Mouse (Mus musculus): ENCODE results near the gene Rgs13. TPM values are rescaled to one million over a fixed set of nuclear protein-coding genes. Genes with fewer than 3 reads are reported as not detected.

Gene Rgs13
- not detected in 2 replicates for polyA plus RNA-seq (2016; fragmentation: Nextera tagmentation; extraction: Ambion mirVana)

GRCm38 (mm10) chr1:144177166-144177565 is at the start of gene Rgs13:
Rgs13 (minus strand) TSS chr1:144177372.
- no peaks in the 10 kb centered on the region for H3K27me3 ChIP-seq (ENCODE audit: insufficient read depth, poor library complexity, severe bottlenecking)
- WGBS = 79% methylated on average over 5 of the region's 5 CpGs

GRCm38 (mm10) chr1:144215230-144215629 is 38.1 kb upstream of the Rgs13 start:
- Histone ChIP-seq H3K9me3 (no peaks in the 10 kb centered on the region), H3K27ac (no peak overlapping the region)

More at GRCm38 (mm10) chr1:144177166-144177565, at the start of gene Rgs13:
- Histone ChIP-seq H3K36me3 (no peaks in the 10 kb centered on the region), H3K27ac (no peak within 1 kb of the TSS), H3K4me3 (no peak within 1 kb of the TSS), H3K4me1 (no peaks in the 10 kb centered on the region), H3K9me3 (no peaks in the 10 kb centered on the region)
- DNase-seq (ENCODE audit: low spot score) = no peak

GRCm38 (mm10) chr1:144210912-144211311 is 33.7 kb upstream of the Rgs13 start:
- 64% methylated on average over 3 of the region's 3 CpGs for WGBS

More at GRCm38 (mm10) chr1:144215230-144215629, 38.1 kb upstream of the Rgs13 start:
- Histone ChIP-seq H3K36me3 (no peaks in the 10 kb centered on the region), H3K4me3 (no peak overlapping the region), H3K4me1 (no peaks in the 10 kb centered on the region), H3K27me3 (ENCODE audit: insufficient read depth, poor library complexity, severe bottlenecking) (no peaks in the 10 kb centered on the region)
- no peak for DNase-seq (ENCODE audit: low spot score)

GRCm38 (mm10) chr1:144206281-144207061 is 29.3 kb upstream of the Rgs13 start:
- H3K4me1 ChIP-seq = no peaks in the 10 kb centered on the region
- H3K27me3 ChIP-seq (ENCODE audit: insufficient read depth, poor library complexity, severe bottlenecking) = no peaks in the 10 kb centered on the region
- H3K9me3 ChIP-seq = no peaks in the 10 kb centered on the region
- 70% methylated on average over 7 of the region's 7 CpGs for WGBS
- H3K36me3 ChIP-seq = no peaks in the 10 kb centered on the region
- no peak overlapping the region for H3K27ac ChIP-seq
- DNase-seq (ENCODE audit: low spot score) = no peak
- H3K4me3 ChIP-seq = no peak overlapping the region

More at GRCm38 (mm10) chr1:144210912-144211311, 33.7 kb upstream of the Rgs13 start:
- DNase-seq (ENCODE audit: low spot score) = no peak
- no peaks in the 10 kb centered on the region for H3K9me3 ChIP-seq
- H3K4me1 ChIP-seq = no peaks in the 10 kb centered on the region
- H3K27me3 ChIP-seq (ENCODE audit: insufficient read depth, poor library complexity, severe bottlenecking) = no peaks in the 10 kb centered on the region
- H3K36me3 ChIP-seq = no peaks in the 10 kb centered on the region
- no peak overlapping the region for H3K4me3 ChIP-seq
- H3K27ac ChIP-seq = no peak overlapping the region

GRCm38 (mm10) chr1:144204766-144205165 is 27.6 kb upstream of the Rgs13 start:
- no peak for DNase-seq (ENCODE audit: low spot score)
- no peaks in the 10 kb centered on the region for H3K4me1 ChIP-seq

GRCm38 (mm10) chr1:144202939-144203338 is 25.8 kb upstream of the Rgs13 start:
- H3K27ac ChIP-seq = no peak overlapping the region
- no peaks in the 10 kb centered on the region for H3K4me1 ChIP-seq
- no peak overlapping the region for H3K4me3 ChIP-seq
- H3K36me3 ChIP-seq = no peaks in the 10 kb centered on the region
- no peak for DNase-seq (ENCODE audit: low spot score)
- no peaks in the 10 kb centered on the region for H3K27me3 ChIP-seq (ENCODE audit: insufficient read depth, poor library complexity, severe bottlenecking)
- no peaks in the 10 kb centered on the region for H3K9me3 ChIP-seq
- WGBS = 79% methylated on average over 4 of the region's 4 CpGs

More at GRCm38 (mm10) chr1:144204766-144205165, 27.6 kb upstream of the Rgs13 start:
- no peak overlapping the region for H3K4me3 ChIP-seq
- H3K9me3 ChIP-seq = no peaks in the 10 kb centered on the region
- H3K27me3 ChIP-seq (ENCODE audit: insufficient read depth, poor library complexity, severe bottlenecking) = no peaks in the 10 kb centered on the region
- no peak overlapping the region for H3K27ac ChIP-seq
- H3K36me3 ChIP-seq = no peaks in the 10 kb centered on the region
- 83% methylated on average over 2 of the region's 2 CpGs for WGBS

GRCm38 (mm10) chr1:144200496-144200895 is 23.3 kb upstream of the Rgs13 start:
- Histone ChIP-seq H3K27me3 (ENCODE audit: insufficient read depth, poor library complexity, severe bottlenecking) (no peaks in the 10 kb centered on the region), H3K9me3 (no peaks in the 10 kb centered on the region), H3K36me3 (no peaks in the 10 kb centered on the region), H3K27ac (no peak overlapping the region), H3K4me1 (no peaks in the 10 kb centered on the region), H3K4me3 (no peak overlapping the region)
- no peak for DNase-seq (ENCODE audit: low spot score)
- 64% methylated on average over 2 of the region's 2 CpGs for WGBS

GRCm38 (mm10) chr1:144199538-144199937 is 22.4 kb upstream of the Rgs13 start:
- Histone ChIP-seq H3K36me3 (no peaks in the 10 kb centered on the region), H3K27me3 (ENCODE audit: insufficient read depth, poor library complexity, severe bottlenecking) (no peaks in the 10 kb centered on the region), H3K4me1 (no peaks in the 10 kb centered on the region), H3K27ac (no peak overlapping the region), H3K4me3 (no peak overlapping the region), H3K9me3 (no peaks in the 10 kb centered on the region)
- DNase-seq (ENCODE audit: low spot score) = no peak
- 60% methylated on average over 1 of the region's 1 CpGs for WGBS

- DNase-seq (ENCODE audit: low spot score) = no peak
- H3K4me1 ChIP-seq = no peaks in the 10 kb centered on the region
Measured at GRCm38 (mm10) chr1:144197684-144198083, 20.5 kb upstream of the Rgs13 start.

GRCm38 (mm10) chr1:144186655-144187396 is 9.7 kb upstream of the Rgs13 start:
- no peak overlapping the region for H3K27ac ChIP-seq
- H3K27me3 ChIP-seq (ENCODE audit: insufficient read depth, poor library complexity, severe bottlenecking) = no peaks in the 10 kb centered on the region
- WGBS = 65% methylated on average over 7 of the region's 7 CpGs
- H3K4me1 ChIP-seq = no peaks in the 10 kb centered on the region
- no peak overlapping the region for H3K4me3 ChIP-seq
- H3K36me3 ChIP-seq = no peaks in the 10 kb centered on the region
- DNase-seq (ENCODE audit: low spot score) = no peak
- H3K9me3 ChIP-seq = no peaks in the 10 kb centered on the region

More at GRCm38 (mm10) chr1:144197684-144198083, 20.5 kb upstream of the Rgs13 start:
- Histone ChIP-seq H3K36me3 (no peaks in the 10 kb centered on the region), H3K4me3 (no peak overlapping the region), H3K27me3 (ENCODE audit: insufficient read depth, poor library complexity, severe bottlenecking) (no peaks in the 10 kb centered on the region), H3K27ac (no peak overlapping the region), H3K9me3 (no peaks in the 10 kb centered on the region)
- 26% methylated on average over 3 of the region's 3 CpGs for WGBS

- Histone ChIP-seq H3K4me3 (no peak overlapping the region), H3K9me3 (no peaks in the 10 kb centered on the region), H3K36me3 (no peaks in the 10 kb centered on the region), H3K4me1 (no peaks in the 10 kb centered on the region), H3K27me3 (ENCODE audit: insufficient read depth, poor library complexity, severe bottlenecking) (no peaks in the 10 kb centered on the region), H3K27ac (no peak overlapping the region)
- DNase-seq (ENCODE audit: low spot score) = no peak
- 76% methylated on average over 4 of the region's 4 CpGs for WGBS
Measured at GRCm38 (mm10) chr1:144184955-144185715, 8.0 kb upstream of the Rgs13 start.

GRCm38 (mm10) chr1:144183622-144184021 is 6.5 kb upstream of the Rgs13 start:
- Histone ChIP-seq H3K27ac (no peak overlapping the region), H3K36me3 (no peaks in the 10 kb centered on the region), H3K9me3 (no peaks in the 10 kb centered on the region), H3K4me3 (no peak overlapping the region), H3K4me1 (no peaks in the 10 kb centered on the region), H3K27me3 (ENCODE audit: insufficient read depth, poor library complexity, severe bottlenecking) (no peaks in the 10 kb centered on the region)
- DNase-seq (ENCODE audit: low spot score) = no peak

GRCm38 (mm10) chr1:144179559-144179958 is 2.4 kb upstream of the Rgs13 start:
- no peak for DNase-seq (ENCODE audit: low spot score)
- H3K4me1 ChIP-seq = no peaks in the 10 kb centered on the region
- 86% methylated on average over 4 of the region's 4 CpGs for WGBS
- no peaks in the 10 kb centered on the region for H3K36me3 ChIP-seq
- no peak overlapping the region for H3K4me3 ChIP-seq
- H3K9me3 ChIP-seq = no peaks in the 10 kb centered on the region
- no peak overlapping the region for H3K27ac ChIP-seq
- H3K27me3 ChIP-seq (ENCODE audit: insufficient read depth, poor library complexity, severe bottlenecking) = no peaks in the 10 kb centered on the region
